Mouse (Mus musculus) embryonic facial prominence, embryonic 15.5 days (tissue): ENCODE results near the gene Zfp90. TPM values are rescaled to one million over a fixed set of nuclear protein-coding genes. Genes with fewer than 3 reads are reported as not detected.
"Not testable (repeated sequence)": the region's sequence is repeated elsewhere in the genome, so short reads cannot be mapped to it uniquely, and the experiment has no call there.

Experiments used
- ATAC-seq: fragments of 200-750 bp; cut with Nextera tagmentation; 2 replicates; pipeline ENCODE4 v1.8.0; 2017; ENCODE audit warnings: low read depth, moderate TSS enrichment; ENCODE audit not compliant: insufficient number of reproducible peaks, low FRiP score, low TSS enrichment
- H3K27ac ChIP-seq: fragments of 300-500 bp; sonication (generic); replicated peaks from 2 replicates; pipeline ENCODE4 v1.5.1; 2015; ENCODE audit warnings: mild to moderate bottlenecking, inconsistent platforms
- H3K27me3 ChIP-seq: fragments of 300-500 bp; sonication (generic); 2 replicates; pipeline ENCODE4 v1.6.1; 2015; ENCODE audit warnings: inconsistent platforms
- H3K36me3 ChIP-seq: fragments of 300-500 bp; sonication (generic); 2 replicates; pipeline ENCODE4 v1.6.1; 2015; ENCODE audit warnings: mild to moderate bottlenecking, inconsistent platforms
- H3K4me1 ChIP-seq: fragments of 300-500 bp; sonication (generic); 2 replicates; pipeline ENCODE4 v1.6.1; 2015; ENCODE audit warnings: inconsistent platforms
- H3K4me2 ChIP-seq: fragments of 300-500 bp; sonication (generic); replicated peaks from 2 replicates; pipeline ENCODE4 v1.6.1; 2015; ENCODE audit warnings: mild to moderate bottlenecking, inconsistent platforms
- H3K4me3 ChIP-seq: fragments of 300-500 bp; sonication (generic); replicated peaks from 2 replicates; pipeline ENCODE4 v1.5.1; 2015; ENCODE audit warnings: mild to moderate bottlenecking, inconsistent platforms
- H3K9ac ChIP-seq: fragments of 300-500 bp; sonication (generic); 2 replicates; pipeline ENCODE4 v1.6.1; 2015; ENCODE audit warnings: inconsistent platforms
- H3K9me3 ChIP-seq: fragments of 300-500 bp; sonication (generic); replicated peaks from 2 replicates; pipeline ENCODE4 v1.6.1; 2016; ENCODE audit warnings: inconsistent platforms
- WGBS: fragments of 180-500 bp; shearing (Covaris S2); methylation state at CpG from one replicate; pipeline ENCODE4 v1.1.7; 2015; 5-methylcytosine and 5-hydroxymethylcytosine counted together
- polyA plus RNA-seq: library from polyadenylated mRNA; unstranded; fragments of >200 nt; fragmentation: Nextera tagmentation; extraction: Ambion mirVana; gene quantifications from 2 replicates; pipeline ENCODE4 v1.2.1, GENCODE M21; 2015

Zfp90 gene
- polyA plus RNA-seq, 1 experiment from 2014 or later = 23.9 TPM

GRCm38 (mm10) chr8:106400181-106400580, 14.9 kb upstream of the Zfp90 start:
- peak overlapping the region; percentile 72 for H3K27ac ChIP-seq
- ATAC-seq = 0 out of 2 replicates have a peak, but pooled peaks have one; percentile 48
- H3K9ac ChIP-seq = no peak overlapping the region
- peaks cover 6% of the 10 kb centered on the region; the same call in 1 of the 2 replicates for H3K27me3 ChIP-seq
- no peak overlapping the region for H3K4me2 ChIP-seq
- no peaks in the 10 kb centered on the region for H3K36me3 ChIP-seq
- 37% methylated on average over 5 of the region's 5 CpGs for WGBS
- H3K4me3 ChIP-seq = no peak overlapping the region
- H3K9me3 ChIP-seq = no peaks in the 10 kb centered on the region
- peaks cover 23% of the 10 kb centered on the region for H3K4me1 ChIP-seq

- Histone ChIP-seq H3K36me3 (no peaks in the 10 kb centered on the region), H3K9ac (no peak overlapping the region), H3K4me1 (peaks cover 35% of the 10 kb centered on the region), H3K4me3 (no peak overlapping the region), H3K27ac (no peak overlapping the region), H3K9me3 (no peaks in the 10 kb centered on the region), H3K27me3 (peaks cover 6% of the 10 kb centered on the region; the same call in 1 of the 2 replicates), H3K4me2 (no peak overlapping the region)
- no peak for ATAC-seq
- 32% methylated on average over 12 of the region's 12 CpGs for WGBS
These were observed 11.7 kb upstream of the Zfp90 start for GRCm38 (mm10) chr8:106403246-106403933.

GRCm38 (mm10) chr8:106404825-106405224, 10.3 kb upstream of the Zfp90 start:
- Histone ChIP-seq H3K9me3 (no peaks in the 10 kb centered on the region), H3K27ac (no peak overlapping the region)
- WGBS = 35% methylated on average over 3 of the region's 3 CpGs

GRCm38 (mm10) chr8:106405810-106406209, 9.3 kb upstream of the Zfp90 start:
- Histone ChIP-seq H3K4me3 (no peak overlapping the region), H3K27ac (peak overlapping the region; percentile 58), H3K27me3 (peaks cover 6% of the 10 kb centered on the region; the same call in 1 of the 2 replicates), H3K4me1 (peaks cover 24% of the 10 kb centered on the region), H3K9ac (no peak overlapping the region), H3K4me2 (peak overlapping the region; percentile 28), H3K9me3 (no peaks in the 10 kb centered on the region), H3K36me3 (no peaks in the 10 kb centered on the region)
- 0 out of 2 replicates have a peak, but pooled peaks have one; percentile 8 for ATAC-seq
- 26% methylated on average over 16 of the region's 16 CpGs for WGBS

More at GRCm38 (mm10) chr8:106404825-106405224, 10.3 kb upstream of the Zfp90 start:
- no peak overlapping the region for H3K4me2 ChIP-seq
- no peaks in the 10 kb centered on the region for H3K36me3 ChIP-seq
- peaks cover 6% of the 10 kb centered on the region; the same call in 1 of the 2 replicates for H3K27me3 ChIP-seq
- H3K4me1 ChIP-seq = peaks cover 31% of the 10 kb centered on the region
- no peak overlapping the region for H3K4me3 ChIP-seq
- H3K9ac ChIP-seq = no peak overlapping the region
- ATAC-seq = no peak

GRCm38 (mm10) chr8:106410055-106410454, 5.1 kb upstream of the Zfp90 start:
- H3K4me1 ChIP-seq = peaks cover 23% of the 10 kb centered on the region
- H3K4me2 ChIP-seq = no peak overlapping the region
- no peaks in the 10 kb centered on the region for H3K27me3 ChIP-seq
- no peaks in the 10 kb centered on the region for H3K9me3 ChIP-seq
- H3K9ac ChIP-seq = no peak overlapping the region
- H3K36me3 ChIP-seq = no peaks in the 10 kb centered on the region
- no peak overlapping the region for H3K27ac ChIP-seq
- 56% methylated on average over 7 of the region's 7 CpGs for WGBS
- no peak for ATAC-seq
- H3K4me3 ChIP-seq = no peak overlapping the region

- no peak overlapping the region for H3K9ac ChIP-seq
- 67% methylated on average over 7 of the region's 7 CpGs for WGBS
These were observed 4.6 kb upstream of the Zfp90 start for GRCm38 (mm10) chr8:106410564-106410963.

GRCm38 (mm10) chr8:106411783-106412451, 3.2 kb upstream of the Zfp90 start:
- Histone ChIP-seq H3K27me3 (no peaks in the 10 kb centered on the region), H3K27ac (no peak overlapping the region), H3K4me3 (no peak overlapping the region), H3K4me1 (peaks cover 20% of the 10 kb centered on the region), H3K4me2 (no peak overlapping the region), H3K36me3 (no peaks in the 10 kb centered on the region), H3K9me3 (no peaks in the 10 kb centered on the region), H3K9ac (no peak overlapping the region)
- 17% methylated on average over 14 of the region's 14 CpGs for WGBS
- ATAC-seq = no peak

More at GRCm38 (mm10) chr8:106410564-106410963, 4.6 kb upstream of the Zfp90 start:
- H3K27ac ChIP-seq = no peak overlapping the region
- no peaks in the 10 kb centered on the region for H3K36me3 ChIP-seq
- H3K4me3 ChIP-seq = no peak overlapping the region
- H3K4me2 ChIP-seq = no peak overlapping the region
- no peaks in the 10 kb centered on the region for H3K9me3 ChIP-seq
- no peaks in the 10 kb centered on the region for H3K27me3 ChIP-seq
- peaks cover 18% of the 10 kb centered on the region for H3K4me1 ChIP-seq
- no peak for ATAC-seq

- Histone ChIP-seq H3K9me3 (peaks cover 18% of the 10 kb centered on the region), H3K27me3 (no peaks in the 10 kb centered on the region), H3K27ac (no peak overlapping the region), H3K4me3 (no peak overlapping the region), H3K36me3 (peaks cover 53% of the 10 kb centered on the region), H3K9ac (no peak overlapping the region), H3K4me1 (peaks cover 11% of the 10 kb centered on the region), H3K4me2 (no peak overlapping the region)
- no peak for ATAC-seq
- 96% methylated on average over 5 of the region's 5 CpGs for WGBS
These were observed 2.6 kb downstream of the Zfp90 start for GRCm38 (mm10) chr8:106417692-106418091.

GRCm38 (mm10) chr8:106431088-106431487, 16.0 kb downstream of the Zfp90 start:
- Histone ChIP-seq H3K9ac (no peak overlapping the region), H3K27me3 (peaks cover 8% of the 10 kb centered on the region; the same call in 1 of the 2 replicates), H3K4me1 (0 out of 2 replicates have a peak, but pooled peaks cover 6% of the 10 kb centered on the region), H3K27ac (no peak overlapping the region), H3K36me3 (peaks cover 18% of the 10 kb centered on the region), H3K9me3 (peaks cover 4% of the 10 kb centered on the region; the same call in 1 of the 2 replicates), H3K4me3 (no peak overlapping the region), H3K4me2 (no peak overlapping the region)
- WGBS = 27% methylated on average over 12 of the region's 12 CpGs
- no peak for ATAC-seq

- H3K36me3 ChIP-seq, H3K9ac ChIP-seq, H3K27ac ChIP-seq, H3K9me3 ChIP-seq, ATAC-seq, H3K27me3 ChIP-seq, H3K4me1 ChIP-seq, H3K4me3 ChIP-seq, H3K4me2 ChIP-seq: not testable (repeated sequence)
- WGBS = 60% methylated on average over 10 of the region's 10 CpGs
These were observed 16.8 kb downstream of the Zfp90 start for GRCm38 (mm10) chr8:106431952-106432351.

GRCm38 (mm10) chr8:106432954-106433570, 17.9 kb downstream of the Zfp90 start:
- H3K4me3 ChIP-seq = peak overlapping the region; percentile 40
- H3K36me3 ChIP-seq = no peaks in the 10 kb centered on the region
- WGBS = 7% methylated on average over 19 of the region's 20 CpGs
- peak overlapping the region; percentile 51 for H3K4me2 ChIP-seq
- H3K4me1 ChIP-seq = 0 out of 2 replicates have a peak, but pooled peaks cover 6% of the 10 kb centered on the region
- no peaks in the 10 kb centered on the region for H3K9me3 ChIP-seq
- no peak for ATAC-seq
- no peak overlapping the region for H3K27ac ChIP-seq
- H3K27me3 ChIP-seq = peaks cover 8% of the 10 kb centered on the region; the same call in 1 of the 2 replicates
- H3K9ac ChIP-seq = peak overlapping the region; percentile 28
